Mouse (Mus musculus): ENCODE measurements around the gene Lrrc46. TPM values are rescaled to one million over a fixed set of nuclear protein-coding genes. Genes with fewer than 3 reads are reported as not detected.

Gene Lrrc46
- total RNA-seq, 2 experiments from 2014 or later = 0.74 to 0.86 TPM

Small RNA genes lying within 50 kb of the gene (microRNA-seq; reads per million reads assigned to microRNA genes)
- 0.28 to 0.45 reads per million in 2 experiments for gene Mir8103

Other genes with a start within 250 kb of the Lrrc46 start
- 100 to 1,000 TPM; 185 to 187 TPM for gene Nfe2l1, start 211.4 kb downstream of the Lrrc46 start, total RNA-seq (2021)
- 1 to 10 TPM; 2.9 to 6.2 TPM for gene Copz2, start 191.5 kb downstream of the Lrrc46 start, total RNA-seq (2021)
- gene Cdk5rap3, start 124.9 kb downstream of the Lrrc46 start, total RNA-seq (2021) = 10 to 100 TPM; 41.2 to 47.2 TPM
- not detected for gene Prr15l, start 113.3 kb downstream of the Lrrc46 start, total RNA-seq (2021)
- 10 to 100 TPM; 33.0 to 36.7 TPM for gene Pnpo, start 97.4 kb downstream of the Lrrc46 start, total RNA-seq (2021)
- 10 to 100 TPM; 12.3 to 13.5 TPM for gene Sp2, start 58.4 kb downstream of the Lrrc46 start, total RNA-seq (2021)
- gene Sp6, start 28.0 kb downstream of the Lrrc46 start, total RNA-seq (2021) = 1 to 10 TPM in 1 of 2 experiments, under 1 TPM in 1; 0.81 to 1.1 TPM
- 1 to 10 TPM; 4.8 to 6.3 TPM for gene Scrn2, start 11.5 kb downstream of the Lrrc46 start, total RNA-seq (2021)
- 10 to 100 TPM; 81.9 to 84.1 TPM for gene Mrpl10, start 153 bp upstream of the Lrrc46 start, total RNA-seq (2021)
- 10 to 100 TPM; 15.1 to 16.2 TPM for gene Osbpl7, start 9.2 kb upstream of the Lrrc46 start, total RNA-seq (2021)
- under 1 TPM in 1 of 2 experiments, not detected in 1; 0.19 TPM for gene Tbx21, start 73.9 kb upstream of the Lrrc46 start, total RNA-seq (2021)
- 10 to 100 TPM; 60.9 to 68.4 TPM for gene Tbkbp1, start 110.1 kb upstream of the Lrrc46 start, total RNA-seq (2021)
- 100 to 1,000 TPM; 129 to 132 TPM for gene Kpnb1, start 146.5 kb upstream of the Lrrc46 start, total RNA-seq (2021)
- 100 to 1,000 TPM; 138 TPM for gene Npepps, start 239.2 kb upstream of the Lrrc46 start, total RNA-seq (2021)